Comparison of ENCODE assay signal across 21 mouse cellular contexts in genomic region chr4:130316691-130317090, GRCm38 (mm10). TPM values are rescaled to one million over a fixed set of nuclear protein-coding genes. Genes with fewer than 3 reads are reported as not detected.
A peak's percentile ranks its signal among the peaks of the same experiment; 100 is the strongest.
DNase-seq lines count a peak whose midpoint lies in the region; ATAC-seq and TF ChIP-seq lines count a peak whose summit lies in the region.
"Had no signal": no experiment of that assay in that cellular context is flagged by ENCODE, and none has a peak within 500 bp of the region (broad histone marks: within the 10 kb centered on the region; RNA-seq: fewer than 3 reads in every experiment).

No protein-coding gene starts in this region.

- TF ChIP-seq CTCF in heart, postnatal 0 days (IDR thresholded peaks at IDR 0.05; ENCODE audit: low read depth), result peak; percentile 35
- no peak for TF ChIP-seq CTCF in stomach, postnatal 0 days (IDR thresholded peaks at IDR 0.05; ENCODE audit: low read depth)

- H3K4me1 ChIP-seq in heart, embryonic 10.5 days, result peaks cover 42% of the 10 kb centered on the region
- peaks cover 12% of the 10 kb centered on the region; the same call in 1 of the 2 replicates for H3K4me1 ChIP-seq in kidney, embryonic 16.5 days (ENCODE audit: insufficient read depth, low read length)
- peaks cover 20% of the 10 kb centered on the region; the same call in 1 of the 2 replicates for H3K4me1 ChIP-seq in heart, postnatal 0 days (ENCODE audit: control insufficient read depth, insufficient read depth)
- H3K4me1 ChIP-seq in stomach, postnatal 0 days (replicated peaks; ENCODE audit: control insufficient read depth, insufficient read depth), result no peaks in the 10 kb centered on the region
- H3K4me1 ChIP-seq: neural tube, embryonic 13.5 days had no signal

- no peaks in the 10 kb centered on the region for H3K9me3 ChIP-seq in heart, embryonic 10.5 days
- H3K9me3 ChIP-seq in kidney, embryonic 16.5 days (ENCODE audit: low read length), result no peaks in the 10 kb centered on the region
- no peaks in the 10 kb centered on the region for H3K9me3 ChIP-seq in heart, postnatal 0 days (replicated peaks; ENCODE audit: control insufficient read depth, low read length)
- no peaks in the 10 kb centered on the region for H3K9me3 ChIP-seq in stomach, postnatal 0 days (ENCODE audit: control insufficient read depth, low read length)
- H3K9me3 ChIP-seq: embryonic facial prominence, embryonic 10.5 days; neural tube, embryonic 13.5 days had no signal

- H3K4me3 ChIP-seq in heart, embryonic 10.5 days, result no peak overlapping the region
- H3K4me3 ChIP-seq in kidney, embryonic 16.5 days (ENCODE audit: low read length), result no peak overlapping the region
- no peak overlapping the region for H3K4me3 ChIP-seq in heart, postnatal 0 days (ENCODE audit: low read depth, low read length)
- H3K4me3 ChIP-seq in stomach, postnatal 0 days (ENCODE audit: low read depth, low read length), result no peak overlapping the region
- H3K4me3 ChIP-seq: embryonic facial prominence, embryonic 10.5 days; layer of hippocampus, adult 2 months; neural tube, embryonic 13.5 days had no signal

- peak overlapping the region; percentile 72; the same call in 1 of the 2 replicates for H3K27ac ChIP-seq in heart, embryonic 10.5 days
- peak overlapping the region; percentile 74 for H3K27ac ChIP-seq in kidney, embryonic 16.5 days (ENCODE audit: low read length)
- H3K27ac ChIP-seq in heart, postnatal 0 days (ENCODE audit: low read depth), result peak overlapping the region; percentile 71
- H3K27ac ChIP-seq in stomach, postnatal 0 days (replicated peaks), result no peak overlapping the region
- H3K27ac ChIP-seq: embryonic facial prominence, embryonic 10.5 days; layer of hippocampus, adult 2 months; liver, embryonic 14.5 days; neural tube, embryonic 13.5 days had no signal

- intact Hi-C loops in heart, postnatal 36 days (cut with DNase I), result no loop called here

- TF ChIP-seq EP300 in heart, postnatal 0 days (IDR thresholded peaks at IDR 0.05; ENCODE audit: low read depth), result no peak
- no peak for TF ChIP-seq EP300 in stomach, postnatal 0 days (optimal IDR thresholded peaks at IDR 0.05)

- no peak overlapping the region for H3K4me2 ChIP-seq in kidney, embryonic 16.5 days (replicated peaks; ENCODE audit: low read depth, low read length)
- no peak overlapping the region for H3K4me2 ChIP-seq in heart, postnatal 0 days (ENCODE audit: low read depth, low read length)
- no peak overlapping the region for H3K4me2 ChIP-seq in stomach, postnatal 0 days (replicated peaks; ENCODE audit: low read depth)
- H3K4me2 ChIP-seq: neural tube, embryonic 13.5 days had no signal

- 67% methylated on average over 10 of the region's 10 CpGs for WGBS in heart, embryonic 10.5 days
- 85% methylated on average over 10 of the region's 10 CpGs for WGBS in kidney, embryonic 16.5 days
- WGBS in heart, postnatal 0 days, result 42% methylated on average over 10 of the region's 10 CpGs
- WGBS in stomach, postnatal 0 days, result 80% methylated on average over 10 of the region's 10 CpGs

- no peaks in the 10 kb centered on the region for H3K27me3 ChIP-seq in heart, embryonic 10.5 days (ENCODE audit: insufficient read depth, poor library complexity, severe bottlenecking)
- H3K27me3 ChIP-seq in kidney, embryonic 16.5 days (ENCODE audit: insufficient read depth, low read length), result no peaks in the 10 kb centered on the region
- H3K27me3 ChIP-seq in heart, postnatal 0 days (ENCODE audit: control insufficient read depth, insufficient read depth, low read length), result no peaks in the 10 kb centered on the region
- no peaks in the 10 kb centered on the region for H3K27me3 ChIP-seq in stomach, postnatal 0 days (ENCODE audit: control insufficient read depth, insufficient read depth, low read length)
- H3K27me3 ChIP-seq: CH12.LX; neural tube, embryonic 13.5 days had no signal

- H3K9ac ChIP-seq in kidney, embryonic 16.5 days (replicated peaks; ENCODE audit: low read length), result no peak overlapping the region
- no peak overlapping the region for H3K9ac ChIP-seq in heart, postnatal 0 days (replicated peaks; ENCODE audit: low read depth, low read length)
- no peak overlapping the region for H3K9ac ChIP-seq in stomach, postnatal 0 days (ENCODE audit: low read length)
- H3K9ac ChIP-seq: liver, embryonic 14.5 days; neural tube, embryonic 13.5 days had no signal

- no peak for DNase-seq in heart, embryonic 10.5 days (ENCODE audit: low spot score)
- no peak for DNase-seq in heart, postnatal 36 days
- DNase-seq in kidney, adult 11 months, result no peak
- DNase-seq in adrenal gland, postnatal 36 days, result peak; percentile 51 to 52
- no peak for DNase-seq in heart, postnatal 0 days (ENCODE audit: low spot score)
- DNase-seq in stomach, postnatal 0 days (ENCODE audit: low spot score), result no peak
- DNase-seq: cerebellum, adult 11 months; cerebellum, postnatal 36 days; right cerebral cortex, postnatal 4 days; thymus, adult 2 months had no signal

- no peak for ATAC-seq in kidney, embryonic 16.5 days (ENCODE audit: low FRiP score, low TSS enrichment)
- peak; percentile 55 for ATAC-seq in heart, postnatal 0 days (ENCODE audit: insufficient read depth, low read depth)
- ATAC-seq in erythroblast, adult 5-6 weeks (replicated peaks; ENCODE audit: low FRiP score, poor library complexity, severe bottlenecking), result no peak
- ATAC-seq in stomach, postnatal 0 days (ENCODE audit: low FRiP score, low TSS enrichment), result no peak
- ATAC-seq: forebrain, embryonic 16.5 days had no signal

- H3K36me3 ChIP-seq in heart, embryonic 10.5 days, result peaks cover 67% of the 10 kb centered on the region
- no peaks in the 10 kb centered on the region for H3K36me3 ChIP-seq in kidney, embryonic 16.5 days (ENCODE audit: insufficient read depth, low read length)
- H3K36me3 ChIP-seq in heart, postnatal 0 days (replicated peaks; ENCODE audit: control insufficient read depth, insufficient read depth, low read length), result peaks cover 43% of the 10 kb centered on the region
- H3K36me3 ChIP-seq in stomach, postnatal 0 days (ENCODE audit: control insufficient read depth, insufficient read depth, low read length), result peaks cover 6% of the 10 kb centered on the region; the same call in 1 of the 2 replicates

RNA-seq across cellular contexts. Expression of gene Gm10570, which starts 8.2 kb away (rescaled TPM):
- 0.58 and 1.1 TPM in 2 replicates for polyA plus RNA-seq in heart, embryonic 10.5 days (2016; fragmentation: Nextera tagmentation; extraction: Ambion mirVana)
- total RNA-seq in heart, postnatal 36 days (2021), result under 1 TPM; 0.57 to 0.89 TPM
- 0.57 TPM in 1 of 2 replicates, not detected in the other for polyA plus RNA-seq in kidney, embryonic 16.5 days (2015; fragmentation: Nextera tagmentation; extraction: Ambion mirVana)
- total RNA-seq in adrenal gland, postnatal 36 days (2021), result not detected
- not detected in 2 replicates for total RNA-seq in heart, postnatal 0 days (2014; rRNA removed; ENCODE audit: low replicate concordance)
- polyA plus RNA-seq in heart, postnatal 0 days (2015; fragmentation: Nextera tagmentation; extraction: Ambion mirVana), result 2.1 and 2.8 TPM in 2 replicates
- total RNA-seq in erythroblast, adult 5-6 weeks (2015; ENCODE audit: low replicate concordance), result not detected in 2 replicates
- not detected in 2 replicates for total RNA-seq in erythroblast, adult 5-6 weeks (2017; ENCODE audit: low replicate concordance)
- not detected in 2 replicates for polyA plus RNA-seq in stomach, postnatal 0 days (2015; fragmentation: Nextera tagmentation; extraction: Ambion mirVana)
- total RNA-seq: CH12.LX; hematopoietic stem cell, adult 5-6 weeks; megakaryocyte-erythroid progenitor cell, adult 5-6 weeks had no signal
- polyA plus RNA-seq: embryonic facial prominence, embryonic 10.5 days; limb, embryonic 11.5 days; thymus, adult 2 months had no signal

RNA-seq across cellular contexts. Expression of gene Fabp3, which starts 8.3 kb away (rescaled TPM):
- 245 and 506 TPM in 2 replicates for polyA plus RNA-seq in heart, embryonic 10.5 days (2016; fragmentation: Nextera tagmentation; extraction: Ambion mirVana)
- 1,000 to 10,000 TPM; 6,013 to 6,518 TPM for total RNA-seq in heart, postnatal 36 days (2021)
- 136 and 161 TPM in 2 replicates for polyA plus RNA-seq in kidney, embryonic 16.5 days (2015; fragmentation: Nextera tagmentation; extraction: Ambion mirVana)
- total RNA-seq in adrenal gland, postnatal 36 days (2021), result 10 to 100 TPM; 17.0 to 48.9 TPM
- 2,071 and 3,924 TPM in 2 replicates for total RNA-seq in heart, postnatal 0 days (2014; rRNA removed; ENCODE audit: low replicate concordance)
- 10,729 and 11,746 TPM in 2 replicates for polyA plus RNA-seq in heart, postnatal 0 days (2015; fragmentation: Nextera tagmentation; extraction: Ambion mirVana)
- 2.1 TPM in 1 of 2 replicates, not detected in the other for total RNA-seq in erythroblast, adult 5-6 weeks (2015; ENCODE audit: low replicate concordance)
- total RNA-seq in erythroblast, adult 5-6 weeks (2017; ENCODE audit: low replicate concordance), result not detected in 2 replicates
- 74.2 and 83.8 TPM in 2 replicates for polyA plus RNA-seq in stomach, postnatal 0 days (2015; fragmentation: Nextera tagmentation; extraction: Ambion mirVana)
- total RNA-seq: CH12.LX; hematopoietic stem cell, adult 5-6 weeks; megakaryocyte-erythroid progenitor cell, adult 5-6 weeks had no signal

RNA-seq across cellular contexts. Expression of gene Serinc2, which starts 37.7 kb away (rescaled TPM):
- 5.4 and 12.1 TPM in 2 replicates for polyA plus RNA-seq in heart, embryonic 10.5 days (2016; fragmentation: Nextera tagmentation; extraction: Ambion mirVana)
- 1 to 10 TPM; 2.1 to 2.5 TPM for total RNA-seq in heart, postnatal 36 days (2021)
- polyA plus RNA-seq in kidney, embryonic 16.5 days (2015; fragmentation: Nextera tagmentation; extraction: Ambion mirVana), result 58.6 and 65.0 TPM in 2 replicates
- 1 to 10 TPM in 1 of 2 experiments, under 1 TPM in 1; 0.50 to 1.4 TPM for total RNA-seq in adrenal gland, postnatal 36 days (2021)
- 1.3 and 1.9 TPM in 2 replicates for total RNA-seq in heart, postnatal 0 days (2014; rRNA removed; ENCODE audit: low replicate concordance)
- polyA plus RNA-seq in heart, postnatal 0 days (2015; fragmentation: Nextera tagmentation; extraction: Ambion mirVana), result 1.3 TPM in 2 replicates
- not detected in 2 replicates for total RNA-seq in erythroblast, adult 5-6 weeks (2015; ENCODE audit: low replicate concordance)
- 1.3 TPM in 1 of 2 replicates, not detected in the other for total RNA-seq in erythroblast, adult 5-6 weeks (2017; ENCODE audit: low replicate concordance)
- polyA plus RNA-seq in stomach, postnatal 0 days (2015; fragmentation: Nextera tagmentation; extraction: Ambion mirVana), result 137 and 142 TPM in 2 replicates
- total RNA-seq: hematopoietic stem cell, adult 5-6 weeks; megakaryocyte-erythroid progenitor cell, adult 5-6 weeks had no signal

RNA-seq across cellular contexts. Expression of gene Zcchc17, which starts 43.1 kb away (rescaled TPM):
- polyA plus RNA-seq in heart, embryonic 10.5 days (2016; fragmentation: Nextera tagmentation; extraction: Ambion mirVana), result 52.7 and 55.3 TPM in 2 replicates
- 10 to 100 TPM; 26.7 to 28.9 TPM for total RNA-seq in heart, postnatal 36 days (2021)
- 63.3 and 64.0 TPM in 2 replicates for polyA plus RNA-seq in kidney, embryonic 16.5 days (2015; fragmentation: Nextera tagmentation; extraction: Ambion mirVana)
- total RNA-seq in adrenal gland, postnatal 36 days (2021), result 10 to 100 TPM; 41.4 to 45.8 TPM
- total RNA-seq in heart, postnatal 0 days (2014; rRNA removed; ENCODE audit: low replicate concordance), result 19.6 and 20.0 TPM in 2 replicates
- polyA plus RNA-seq in heart, postnatal 0 days (2015; fragmentation: Nextera tagmentation; extraction: Ambion mirVana), result 39.6 and 46.8 TPM in 2 replicates
- total RNA-seq in erythroblast, adult 5-6 weeks (2015; ENCODE audit: low replicate concordance), result 7.1 and 8.8 TPM in 2 replicates
- total RNA-seq in erythroblast, adult 5-6 weeks (2017; ENCODE audit: low replicate concordance), result 27.9 and 61.2 TPM in 2 replicates
- polyA plus RNA-seq in stomach, postnatal 0 days (2015; fragmentation: Nextera tagmentation; extraction: Ambion mirVana), result 44.8 and 50.4 TPM in 2 replicates

RNA-seq across cellular contexts. Expression of gene Snrnp40, which starts 43.2 kb away (rescaled TPM):
- 114 and 151 TPM in 2 replicates for polyA plus RNA-seq in heart, embryonic 10.5 days (2016; fragmentation: Nextera tagmentation; extraction: Ambion mirVana)
- total RNA-seq in heart, postnatal 36 days (2021), result 10 to 100 TPM; 12.2 to 16.5 TPM
- polyA plus RNA-seq in kidney, embryonic 16.5 days (2015; fragmentation: Nextera tagmentation; extraction: Ambion mirVana), result 158 and 165 TPM in 2 replicates
- 10 to 100 TPM; 30.3 to 34.6 TPM for total RNA-seq in adrenal gland, postnatal 36 days (2021)
- 36.8 and 39.2 TPM in 2 replicates for total RNA-seq in heart, postnatal 0 days (2014; rRNA removed; ENCODE audit: low replicate concordance)
- 41.2 and 41.4 TPM in 2 replicates for polyA plus RNA-seq in heart, postnatal 0 days (2015; fragmentation: Nextera tagmentation; extraction: Ambion mirVana)
- total RNA-seq in erythroblast, adult 5-6 weeks (2015; ENCODE audit: low replicate concordance), result 18.6 and 30.5 TPM in 2 replicates
- 25.0 and 28.2 TPM in 2 replicates for total RNA-seq in erythroblast, adult 5-6 weeks (2017; ENCODE audit: low replicate concordance)
- polyA plus RNA-seq in stomach, postnatal 0 days (2015; fragmentation: Nextera tagmentation; extraction: Ambion mirVana), result 61.6 and 62.9 TPM in 2 replicates

Comparison
In these comparisons a context has a peak if more than half of its experiments do, and no peak if none do; other contexts are left out.
1. DNase-seq: peak in adrenal gland, postnatal 36 days (2 of 2); none in heart, embryonic 10.5 days (single experiment), heart, postnatal 36 days (0 of 2), kidney, adult 11 months (single experiment), heart, postnatal 0 days (single experiment) and stomach, postnatal 0 days (single experiment).
2. RNA of gene Fabp3, which starts 8.3 kb away (total RNA-seq): 6,013 to 6,518 TPM in heart, postnatal 36 days and 2,071 to 3,924 TPM in heart, postnatal 0 days; 17.0 to 48.9 TPM in adrenal gland, postnatal 36 days and 2.1 TPM in erythroblast, adult 5-6 weeks; every median in the first group is over 10 times any median in the second.